Mouse (Mus musculus) heart, adult 2 months (tissue): Measurements from ENCODE around the gene Bcap29.

ENCODE experiments used
- CTCF ChIP-seq: fragments of 200-600 bp; IDR thresholded peaks from 2 replicates; pipeline ENCODE4 v1.8.1; 2022; ENCODE audit warnings: antibody characterized with exemption, mild to moderate bottlenecking, moderate library complexity
- POLR2A ChIP-seq: fragments of 200-500 bp; IDR thresholded peaks from 2 replicates; pipeline ENCODE4 v1.6.1; 2011; ENCODE audit warnings: mild to moderate bottlenecking, low read depth, low read length, control low read depth; ENCODE audit not compliant: insufficient read depth

- TF ChIP-seq CTCF (peak; percentile 76), POLR2A (no peak)
Observed at GRCm38 (mm10) chr12:31654965-31655477, 20.6 kb upstream of the Bcap29 start.
